Mouse (Mus musculus): Measurements from ENCODE around the gene Spp2. TPM values are rescaled to one million over a fixed set of nuclear protein-coding genes. Genes with fewer than 3 reads are reported as not detected.
A peak's percentile ranks its signal among the peaks of the same experiment; 100 is the strongest.

Gene Spp2
- polyA plus RNA-seq, 1 experiment from 2014 or later, result 531 TPM

DNA sequence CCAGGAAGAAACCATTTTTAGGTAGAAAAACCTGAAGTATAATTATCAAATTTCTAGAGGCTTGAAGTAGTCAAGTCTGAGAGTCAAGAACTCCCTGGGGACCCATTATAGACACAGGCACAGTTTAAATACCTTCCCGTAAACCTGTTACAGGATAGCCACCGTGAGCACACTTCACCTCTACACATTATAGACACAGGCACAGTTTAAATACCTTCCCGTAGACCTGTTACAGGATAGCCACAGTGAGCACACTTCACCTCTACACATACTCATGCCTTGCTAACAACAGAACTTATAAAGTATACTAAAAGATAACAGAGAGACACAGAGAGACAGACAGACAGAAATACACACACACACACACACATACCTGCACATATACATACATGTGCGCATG is 24.5 kb downstream of the Spp2 start:
- 83% methylated on average over 4 of the region's 4 CpGs for WGBS
- no peak for DNase-seq (ENCODE audit: low spot score)
- H3K27ac ChIP-seq, result no peak overlapping the region

DNA sequence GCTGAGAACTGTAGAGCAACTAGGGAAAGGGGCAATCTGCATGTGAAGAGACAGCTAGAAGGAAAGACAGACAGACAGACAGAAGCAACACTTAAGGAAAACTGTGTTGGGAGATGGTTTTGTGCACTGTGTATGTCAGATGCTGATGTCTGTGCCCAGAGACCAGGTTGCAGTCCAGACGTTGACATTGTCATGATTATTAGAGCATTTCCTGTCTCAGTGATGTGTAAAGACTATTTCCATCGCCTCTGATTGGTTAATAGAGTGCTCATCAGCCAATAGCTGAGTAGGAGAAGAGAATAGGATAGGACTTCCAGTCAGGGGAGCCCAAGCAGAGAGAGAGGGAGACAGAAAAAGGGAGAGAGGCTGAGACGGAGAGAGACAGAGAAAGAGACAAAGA is 25.8 kb downstream of the Spp2 start:
- H3K9me3 ChIP-seq (replicated peaks; ENCODE audit: low read length), result no peaks in the 10 kb centered on the region
- no peak overlapping the region for H3K9ac ChIP-seq (ENCODE audit: low read depth, low read length)
- DNase-seq (ENCODE audit: low spot score), result no peak
- H3K4me1 ChIP-seq (replicated peaks; ENCODE audit: insufficient read depth, low read length), result no peaks in the 10 kb centered on the region
- H3K27me3 ChIP-seq (ENCODE audit: insufficient read depth, low read length), result no peaks in the 10 kb centered on the region
- no peak overlapping the region for H3K4me3 ChIP-seq (replicated peaks; ENCODE audit: low read depth, low read length)
- no peak for ATAC-seq (replicated peaks; ENCODE audit: low FRiP score, low read depth)
- H3K27ac ChIP-seq, result no peak overlapping the region
- H3K4me2 ChIP-seq (ENCODE audit: low read length), result no peak overlapping the region
- no peaks in the 10 kb centered on the region for H3K36me3 ChIP-seq (ENCODE audit: insufficient read depth, low read length)
- TF ChIP-seq CTCF (IDR thresholded peaks at IDR 0.05; ENCODE audit: low read depth), result no peak
- WGBS, result 43% methylated on average over 3 of the region's 3 CpGs

More for the DNA sequence above, 24.5 kb downstream of the Spp2 start:
- H3K27me3 ChIP-seq (ENCODE audit: insufficient read depth, low read length), result no peaks in the 10 kb centered on the region
- H3K4me2 ChIP-seq (ENCODE audit: low read length), result no peak overlapping the region
- no peak overlapping the region for H3K9ac ChIP-seq (ENCODE audit: low read depth, low read length)
- TF ChIP-seq CTCF (IDR thresholded peaks at IDR 0.05; ENCODE audit: low read depth), result no peak
- no peak overlapping the region for H3K4me3 ChIP-seq (replicated peaks; ENCODE audit: low read depth, low read length)
- no peak for ATAC-seq (replicated peaks; ENCODE audit: low FRiP score, low read depth)
- no peaks in the 10 kb centered on the region for H3K9me3 ChIP-seq (replicated peaks; ENCODE audit: low read length)
- H3K4me1 ChIP-seq (replicated peaks; ENCODE audit: insufficient read depth, low read length), result no peaks in the 10 kb centered on the region
- H3K36me3 ChIP-seq (ENCODE audit: insufficient read depth, low read length), result no peaks in the 10 kb centered on the region

- DNase-seq (ENCODE audit: low spot score), result no peak
- WGBS, result 76% methylated on average over 6 of the region's 6 CpGs
- Histone ChIP-seq H3K27ac (no peak overlapping the region), H3K9me3 (replicated peaks; ENCODE audit: low read length) (no peaks in the 10 kb centered on the region), H3K36me3 (ENCODE audit: insufficient read depth, low read length) (no peaks in the 10 kb centered on the region), H3K9ac (ENCODE audit: low read depth, low read length) (no peak overlapping the region), H3K4me1 (replicated peaks; ENCODE audit: insufficient read depth, low read length) (no peaks in the 10 kb centered on the region), H3K4me3 (replicated peaks; ENCODE audit: low read depth, low read length) (no peak overlapping the region), H3K27me3 (ENCODE audit: insufficient read depth, low read length) (no peaks in the 10 kb centered on the region), H3K4me2 (ENCODE audit: low read length) (no peak overlapping the region)
- TF ChIP-seq CTCF (IDR thresholded peaks at IDR 0.05; ENCODE audit: low read depth), result no peak
- no peak for ATAC-seq (replicated peaks; ENCODE audit: low FRiP score, low read depth)
Observed at GRCm38 (mm10) chr1:88433096-88433883, 26.5 kb downstream of the Spp2 start.

- H3K27ac ChIP-seq, result no peak overlapping the region
Observed at GRCm38 (mm10) chr1:88434057-88434456, 27.3 kb downstream of the Spp2 start.

DNA sequence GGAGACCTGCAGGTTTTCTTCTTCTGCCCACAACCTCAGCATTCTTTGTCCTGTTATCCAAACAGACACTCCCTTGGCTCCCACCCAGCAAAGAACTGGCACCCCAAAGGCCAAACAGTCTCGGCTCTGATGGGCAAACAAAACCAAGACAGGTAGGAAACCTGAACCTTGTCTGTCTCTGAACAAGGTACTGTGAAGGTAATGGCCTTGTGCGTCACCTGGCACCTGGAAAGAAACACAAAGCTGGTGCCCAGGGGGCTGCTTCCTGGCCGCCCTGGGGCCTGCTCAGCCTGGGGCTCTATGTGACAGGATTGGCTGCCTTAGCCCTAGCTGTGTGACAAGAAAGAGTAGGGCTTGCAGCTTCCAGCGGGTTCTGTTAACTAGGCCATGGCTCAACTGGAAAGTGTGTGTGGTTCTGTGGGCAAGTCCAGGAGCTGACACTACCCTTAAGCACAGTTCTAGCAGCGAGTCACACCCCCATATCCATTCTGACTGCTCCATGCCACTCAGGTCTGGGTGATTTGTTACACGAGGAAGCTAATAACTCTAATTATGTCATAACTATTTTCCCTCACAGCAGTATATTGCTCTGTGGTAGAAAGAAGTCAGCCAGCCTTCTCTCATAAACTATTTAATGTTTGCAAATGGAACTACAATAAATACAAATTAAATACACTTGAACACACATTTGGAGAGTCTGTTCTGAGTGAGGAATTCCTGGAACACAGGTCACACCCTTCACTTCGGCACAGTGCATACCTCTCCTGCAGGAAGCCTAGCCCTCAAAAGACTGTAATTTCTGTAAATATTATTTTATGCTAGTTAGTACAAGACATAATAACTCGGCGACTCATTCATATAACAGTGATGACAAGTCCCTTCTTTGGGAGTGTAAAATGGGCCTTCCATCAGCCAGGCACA is 30.7 kb downstream of the Spp2 start:
- Histone ChIP-seq H3K4me2 (ENCODE audit: low read length) (no peak overlapping the region), H3K36me3 (ENCODE audit: insufficient read depth, low read length) (no peaks in the 10 kb centered on the region), H3K27ac (no peak overlapping the region), H3K4me3 (replicated peaks; ENCODE audit: low read depth, low read length) (no peak overlapping the region), H3K4me1 (replicated peaks; ENCODE audit: insufficient read depth, low read length) (no peaks in the 10 kb centered on the region), H3K9me3 (replicated peaks; ENCODE audit: low read length) (no peaks in the 10 kb centered on the region), H3K27me3 (ENCODE audit: insufficient read depth, low read length) (no peaks in the 10 kb centered on the region), H3K9ac (ENCODE audit: low read depth, low read length) (no peak overlapping the region)
- no peak for DNase-seq (ENCODE audit: low spot score)
- WGBS, result 68% methylated on average over 9 of the region's 9 CpGs
- TF ChIP-seq CTCF (IDR thresholded peaks at IDR 0.05; ENCODE audit: low read depth), result no peak
- no peak for ATAC-seq (replicated peaks; ENCODE audit: low FRiP score, low read depth)

More at GRCm38 (mm10) chr1:88434057-88434456, 27.3 kb downstream of the Spp2 start:
- 78% methylated on average over 4 of the region's 4 CpGs for WGBS
- no peak overlapping the region for H3K4me3 ChIP-seq (replicated peaks; ENCODE audit: low read depth, low read length)
- no peaks in the 10 kb centered on the region for H3K9me3 ChIP-seq (replicated peaks; ENCODE audit: low read length)
- no peaks in the 10 kb centered on the region for H3K36me3 ChIP-seq (ENCODE audit: insufficient read depth, low read length)
- DNase-seq (ENCODE audit: low spot score), result no peak
- no peak for ATAC-seq (replicated peaks; ENCODE audit: low FRiP score, low read depth)
- H3K4me1 ChIP-seq (replicated peaks; ENCODE audit: insufficient read depth, low read length), result no peaks in the 10 kb centered on the region
- H3K9ac ChIP-seq (ENCODE audit: low read depth, low read length), result no peak overlapping the region
- H3K27me3 ChIP-seq (ENCODE audit: insufficient read depth, low read length), result no peaks in the 10 kb centered on the region
- TF ChIP-seq CTCF (IDR thresholded peaks at IDR 0.05; ENCODE audit: low read depth), result peak; percentile 50
- H3K4me2 ChIP-seq (ENCODE audit: low read length), result no peak overlapping the region

DNA sequence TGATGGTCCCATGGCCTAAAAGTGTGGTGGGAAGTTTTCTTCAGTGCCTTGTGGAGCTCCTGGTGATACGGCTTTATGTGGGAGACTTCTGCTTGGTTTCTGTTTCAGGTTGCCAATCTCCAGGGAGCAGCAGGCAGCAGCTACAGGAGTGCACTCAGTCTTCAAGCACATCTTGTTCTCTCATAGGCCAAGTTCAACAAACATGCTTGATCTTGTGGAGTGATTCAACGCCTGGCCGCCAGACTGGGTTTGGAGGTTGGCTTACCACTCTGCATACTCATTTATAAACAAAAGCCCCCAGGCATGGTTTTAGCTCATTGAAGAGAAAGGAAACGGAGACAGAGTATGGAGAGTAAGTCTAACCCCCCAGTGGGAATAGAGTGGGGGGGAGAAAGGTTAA is 36.6 kb downstream of the Spp2 start:
- 63% methylated on average over 4 of the region's 4 CpGs for WGBS
- no peak overlapping the region for H3K9ac ChIP-seq (ENCODE audit: low read depth, low read length)
- no peak for TF ChIP-seq CTCF (IDR thresholded peaks at IDR 0.05; ENCODE audit: low read depth)
- no peaks in the 10 kb centered on the region for H3K4me1 ChIP-seq (replicated peaks; ENCODE audit: insufficient read depth, low read length)
- DNase-seq (ENCODE audit: low spot score) (no peak), ATAC-seq (replicated peaks; ENCODE audit: low FRiP score, low read depth) (no peak)
- H3K4me2 ChIP-seq (ENCODE audit: low read length), result no peak overlapping the region
- no peaks in the 10 kb centered on the region for H3K27me3 ChIP-seq (ENCODE audit: insufficient read depth, low read length)
- no peaks in the 10 kb centered on the region for H3K9me3 ChIP-seq (replicated peaks; ENCODE audit: low read length)
- H3K27ac ChIP-seq, result no peak overlapping the region
- H3K4me3 ChIP-seq (replicated peaks; ENCODE audit: low read depth, low read length), result no peak overlapping the region
- H3K36me3 ChIP-seq (ENCODE audit: insufficient read depth, low read length), result no peaks in the 10 kb centered on the region

Measured in kidney, postnatal 0 days (tissue).